Mouse (Mus musculus) kidney, adult 11 months (tissue): ENCODE data around the gene Sdr42e1.

Source experiments
- DNase-seq: peaks from one replicate; pipeline ENCODE4 v3.0.0; 2022

Gene Sdr42e1

DNA sequence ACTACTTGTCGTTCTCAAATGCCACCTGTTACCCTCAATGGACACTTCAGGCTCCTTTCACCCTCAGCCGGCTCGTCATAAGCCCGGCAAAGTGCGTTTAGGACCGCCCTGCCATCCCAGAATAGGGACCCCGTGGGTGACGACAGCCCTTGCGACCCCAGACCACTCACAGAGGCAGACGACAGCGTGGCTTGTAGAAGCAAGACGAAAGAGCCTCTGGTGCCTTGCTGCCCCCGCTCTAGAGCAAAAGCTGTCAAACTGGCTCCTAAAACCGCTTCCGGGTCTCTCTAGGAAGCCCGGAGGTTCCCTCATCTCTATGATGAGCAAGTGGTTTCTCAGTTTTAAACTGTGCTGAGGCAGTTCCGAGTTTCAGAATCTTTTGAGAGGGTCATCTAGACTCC is at the start of gene Sdr42e1:
Gene Sdr42e1 (minus strand): TSS at position 260 of the 401 bp plus-strand sequence.
- DNase-seq: peak; percentile 36

- peak; percentile 74 for DNase-seq
These were observed 44.8 kb upstream of the Sdr42e1 start for GRCm38 (mm10) chr8:117718152-117718860.

GRCm38 (mm10) chr8:117715896-117716295 is 42.4 kb upstream of the Sdr42e1 start:
- no peak for DNase-seq

GRCm38 (mm10) chr8:117714604-117715003 is 41.1 kb upstream of the Sdr42e1 start:
- no peak for DNase-seq

DNA sequence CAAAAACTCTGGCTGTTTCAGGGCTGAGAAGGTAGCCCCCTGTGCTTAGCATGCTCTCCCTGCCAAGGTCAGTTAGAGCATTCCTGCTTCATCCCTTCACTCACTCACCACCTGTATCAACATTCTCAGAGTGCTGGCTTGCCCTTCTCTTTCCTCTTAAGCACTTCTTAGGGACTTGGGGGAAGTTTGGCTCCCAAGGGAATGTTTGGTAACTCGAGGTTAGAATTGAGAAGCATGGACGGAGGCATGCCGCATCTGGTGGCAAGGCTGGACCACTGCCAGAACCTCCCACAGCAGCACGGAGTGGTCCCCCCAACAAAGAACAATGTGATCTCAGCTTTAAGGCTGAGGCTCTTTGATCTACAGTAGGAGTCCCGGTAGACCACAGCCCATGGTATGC is 38.7 kb upstream of the Sdr42e1 start:
- DNase-seq: no peak

- DNase-seq: no peak
These were observed 32.7 kb upstream of the Sdr42e1 start for GRCm38 (mm10) chr8:117706141-117706540.

DNA sequence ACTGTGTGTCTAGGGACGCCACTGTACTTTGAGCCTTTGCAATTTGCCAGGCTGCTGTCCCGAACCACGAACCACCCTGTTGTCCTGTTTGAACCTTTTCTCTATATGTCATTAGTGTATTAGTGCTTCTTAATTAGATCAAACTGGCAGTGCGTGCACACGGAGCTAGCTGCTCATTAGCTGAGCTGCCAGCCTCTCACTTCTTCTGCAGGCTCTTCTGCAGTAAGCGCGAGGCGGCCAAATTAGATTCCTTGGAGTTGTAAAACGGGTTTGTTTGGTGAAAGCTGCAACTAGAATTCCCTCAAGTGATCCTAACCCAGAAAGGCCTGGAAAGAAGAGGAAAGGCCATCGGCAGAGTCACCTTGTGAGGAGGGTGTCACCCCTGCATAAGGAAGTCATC is 29.2 kb upstream of the Sdr42e1 start:
- no peak for DNase-seq

GRCm38 (mm10) chr8:117701859-117702258 is 28.4 kb upstream of the Sdr42e1 start, which contains the start of gene Hsd17b2:
Gene Hsd17b2, plus strand, starts transcription at chr8:117701904.
- no peak for DNase-seq

DNA sequence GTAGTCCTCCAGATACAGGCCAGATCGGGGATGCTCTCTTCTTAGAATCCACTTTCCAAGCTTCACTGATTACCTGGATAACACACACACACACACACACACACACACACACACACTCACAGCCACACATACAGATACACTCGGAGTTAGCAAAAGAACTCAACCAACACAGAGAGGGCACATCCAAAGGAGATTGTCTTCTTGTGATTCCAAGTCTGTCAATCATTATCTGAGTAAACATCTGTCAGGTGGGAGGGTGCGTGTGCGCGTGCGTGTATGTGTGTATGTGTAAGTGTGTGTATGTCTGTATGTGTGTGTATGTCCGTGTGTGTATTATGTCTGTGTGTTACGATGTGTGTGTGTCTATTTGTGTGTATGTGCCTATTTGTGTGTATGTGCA is 27.8 kb upstream of the Sdr42e1 start:
- DNase-seq: no peak

DNA sequence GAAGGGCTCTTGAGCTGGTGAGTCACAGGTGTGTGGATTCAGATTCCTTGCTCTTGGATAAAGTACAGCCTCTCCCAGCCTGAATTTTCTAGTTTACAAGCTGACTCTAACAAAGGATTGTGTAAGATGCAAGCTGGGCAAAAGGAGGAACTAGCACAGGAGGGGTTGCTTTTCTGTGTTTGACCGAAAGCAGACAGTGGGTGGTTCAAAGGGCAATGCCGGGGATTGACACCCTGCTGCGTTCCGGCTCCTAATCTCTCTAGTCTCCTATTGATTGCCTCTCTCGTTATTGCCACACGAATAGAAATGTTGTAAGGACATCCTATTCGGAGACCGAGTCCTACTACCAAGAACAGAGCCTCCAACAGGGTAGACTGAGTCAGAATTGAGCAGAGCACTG is 27.2 kb upstream of the Sdr42e1 start:
- DNase-seq: no peak

DNA sequence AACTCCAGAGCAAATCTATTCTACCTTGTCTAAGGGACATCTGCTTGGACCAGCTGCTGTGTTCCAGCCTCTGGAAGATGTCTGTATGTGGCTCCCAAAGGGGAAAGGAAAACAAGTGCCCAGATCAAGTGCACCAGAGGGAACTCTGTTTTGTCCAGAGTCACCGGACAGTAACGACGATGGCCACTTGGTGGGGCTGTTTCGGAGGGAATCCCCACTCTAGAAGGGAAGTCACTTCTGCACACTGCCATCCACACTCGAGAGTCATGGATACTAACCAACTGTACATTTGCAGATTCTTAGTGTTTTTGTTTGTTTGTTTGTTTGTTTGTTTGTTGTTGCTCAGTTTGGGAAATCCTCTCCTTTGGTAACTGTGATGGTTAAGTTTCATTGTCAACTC is 23.8 kb upstream of the Sdr42e1 start:
- DNase-seq: no peak

DNA sequence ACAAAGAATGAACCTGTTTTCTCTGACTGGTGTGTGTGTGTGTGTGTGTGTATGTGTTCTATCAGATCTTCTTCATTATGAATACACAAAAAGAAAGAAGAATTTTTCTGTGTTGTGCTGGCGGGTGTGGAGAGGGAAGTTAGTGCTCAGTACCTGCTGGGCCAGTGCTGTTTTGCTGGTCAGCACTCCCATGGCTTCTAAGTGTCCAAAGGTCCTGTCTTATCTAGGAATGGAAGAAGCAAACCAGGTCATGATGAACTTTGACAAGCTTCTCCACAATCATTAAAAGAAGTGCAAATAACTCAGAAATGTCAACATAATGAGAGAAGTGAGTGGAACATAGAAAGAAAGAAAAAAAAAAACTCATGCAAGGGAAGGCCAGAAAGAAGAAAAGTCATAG is 22.1 kb upstream of the Sdr42e1 start:
- no peak for DNase-seq

GRCm38 (mm10) chr8:117692131-117692530 is 18.6 kb upstream of the Sdr42e1 start:
- no peak for DNase-seq

DNA sequence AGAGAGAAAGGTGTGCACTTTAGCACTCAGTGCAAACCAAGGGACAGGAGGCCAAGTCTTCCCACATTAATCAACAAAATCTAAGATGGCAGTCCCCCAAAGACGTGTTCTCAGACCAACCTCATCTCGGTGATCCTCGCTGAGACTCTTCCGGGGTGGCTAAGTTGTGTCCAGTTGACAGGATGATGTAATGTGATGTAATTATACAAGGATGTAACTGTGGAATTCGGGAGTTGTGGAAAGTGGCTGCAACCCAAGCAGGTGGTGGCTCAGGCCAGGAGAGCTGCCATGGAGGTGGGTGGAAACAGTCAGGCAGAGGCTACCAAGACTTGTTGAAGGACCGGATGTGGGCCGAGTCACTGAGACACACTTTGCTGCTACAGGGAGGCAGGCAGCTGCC is 14.4 kb upstream of the Sdr42e1 start:
- DNase-seq: no peak

- no peak for DNase-seq
These were observed 11.0 kb upstream of the Sdr42e1 start for GRCm38 (mm10) chr8:117684504-117684903.

GRCm38 (mm10) chr8:117683925-117684472 is 10.5 kb upstream of the Sdr42e1 start:
- no peak for DNase-seq

- no peak for DNase-seq
These were observed 5.2 kb upstream of the Sdr42e1 start for GRCm38 (mm10) chr8:117678650-117679049.

DNA sequence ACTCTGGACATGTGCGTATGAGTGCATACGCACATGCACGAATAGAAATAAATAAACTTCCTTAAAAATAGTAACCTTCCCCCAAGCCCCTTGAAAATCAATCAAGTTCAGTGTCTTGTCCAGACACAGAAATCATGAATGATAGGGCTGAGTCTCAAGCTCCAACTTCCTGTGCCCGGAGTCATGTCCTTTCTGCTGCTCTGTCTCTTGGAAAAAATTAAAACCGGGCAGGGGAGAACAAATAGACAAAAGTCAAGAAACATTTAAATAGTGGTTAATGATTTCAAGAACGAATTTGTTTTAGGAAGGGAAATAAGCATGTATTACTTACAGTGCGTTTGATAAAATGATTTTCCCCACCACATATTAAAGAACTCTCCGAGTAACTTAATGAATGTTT is 3.5 kb upstream of the Sdr42e1 start:
- no peak for DNase-seq

- no peak for DNase-seq
These were observed 3.0 kb upstream of the Sdr42e1 start for GRCm38 (mm10) chr8:117676460-117676859.

DNA sequence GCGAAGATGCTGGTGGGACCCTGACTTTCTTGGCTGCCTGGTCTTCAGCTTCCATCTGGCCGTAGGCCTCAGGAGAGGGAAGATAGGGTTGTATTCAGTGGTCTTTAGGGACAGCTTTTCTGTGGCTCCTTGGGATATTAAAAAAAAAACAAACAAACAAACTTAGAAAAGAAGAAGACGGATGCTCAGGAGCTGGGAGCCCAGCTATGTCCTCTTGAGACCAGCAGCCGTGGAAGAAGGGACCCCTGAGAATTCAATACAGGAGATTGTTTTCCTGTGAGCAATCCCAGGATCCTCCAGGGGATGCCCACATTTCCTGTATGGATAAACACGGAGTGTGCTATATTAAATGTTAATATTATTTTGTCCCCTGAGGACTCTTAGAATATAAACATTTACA is 1.7 kb upstream of the Sdr42e1 start:
- DNase-seq: no peak

- DNase-seq: no peak
These were observed 931 bp downstream of the Sdr42e1 start for GRCm38 (mm10) chr8:117672558-117672957.

DNA sequence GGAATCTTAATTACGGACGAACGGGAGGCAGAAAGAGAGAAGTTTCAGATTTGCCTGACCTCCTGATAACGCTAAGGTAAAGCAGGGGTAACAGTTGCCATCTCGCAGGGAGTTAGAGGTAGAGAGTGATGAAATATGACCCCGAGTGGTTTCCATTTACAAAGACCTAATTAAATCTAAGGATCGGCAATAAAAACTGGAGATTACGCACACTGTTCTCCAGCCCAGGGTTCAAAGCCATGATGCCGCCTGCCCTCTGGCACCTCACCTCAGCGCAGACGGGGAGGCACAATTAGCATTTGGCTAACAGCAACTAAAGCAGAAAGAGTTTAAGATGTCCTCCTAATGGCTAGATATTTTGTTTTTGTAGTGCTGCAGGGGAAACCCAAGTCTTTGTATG is 3.0 kb downstream of the Sdr42e1 start:
- no peak for DNase-seq

DNA sequence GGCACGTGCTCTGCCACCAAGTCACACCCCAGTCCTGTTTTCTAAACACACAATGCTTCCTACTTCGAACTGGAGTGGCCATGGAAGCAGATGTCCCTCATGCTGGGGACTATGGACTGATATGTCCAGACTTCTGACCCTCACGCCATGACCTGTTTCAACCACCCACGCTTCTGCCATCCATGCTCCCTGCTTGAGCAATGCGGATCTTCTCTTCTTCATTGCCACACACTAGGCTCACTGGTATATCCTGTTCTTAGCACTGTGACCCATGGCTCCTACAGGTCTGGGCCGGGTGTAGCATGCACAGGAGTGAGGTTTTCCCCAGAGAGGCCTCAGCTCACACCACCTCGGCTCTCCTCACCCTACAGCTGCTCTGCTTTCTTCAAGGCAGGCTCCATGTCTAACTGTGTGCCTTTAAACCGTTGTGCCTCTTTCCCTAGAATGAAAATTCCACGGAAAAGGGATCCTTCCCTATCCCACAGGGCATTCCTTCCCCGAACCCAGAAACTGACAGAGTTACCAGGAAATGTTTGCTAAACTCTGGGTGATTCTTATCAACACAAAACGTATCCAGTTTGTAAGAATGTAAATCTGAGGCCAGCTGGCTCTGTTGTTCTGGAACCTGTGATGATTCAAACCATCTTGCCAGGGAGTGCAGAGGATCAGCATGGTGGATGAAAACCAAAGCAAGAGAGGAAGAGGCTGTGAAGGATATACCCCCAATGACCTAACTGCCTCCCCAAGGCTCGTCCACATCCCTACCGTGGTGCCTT is 6.0 kb downstream of the Sdr42e1 start:
- no peak for DNase-seq

- no peak for DNase-seq
These were observed 13.0 kb downstream of the Sdr42e1 start for GRCm38 (mm10) chr8:117660358-117661031.
